Mouse (Mus musculus): ENCODE measurements at regions not wholly inside any gene's neighbourhood (a gene's known extent, or its start where the extent isn't known, plus 50 kb on each side); places are given as distances from the start of the nearest gene placed in this dataset.

DNA sequence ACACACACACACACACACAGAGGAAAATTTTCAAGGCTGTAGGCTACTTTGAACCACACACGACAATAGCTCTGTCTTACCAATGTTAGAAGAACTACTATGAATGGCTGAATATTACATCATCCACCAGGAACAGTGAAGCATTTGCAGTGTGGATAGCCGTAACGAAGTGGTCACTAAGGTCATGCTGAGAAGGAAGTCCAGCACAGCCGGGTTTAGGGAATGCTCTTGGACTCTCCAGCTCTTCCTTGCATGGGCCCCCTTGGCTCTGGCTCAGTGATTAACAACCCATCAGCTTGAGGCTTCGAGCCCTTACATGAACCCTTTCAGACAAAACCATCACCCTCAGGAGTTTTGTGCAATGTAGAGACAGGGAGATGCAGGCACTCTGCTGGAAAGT lies 245.3 kb downstream of the Adamts20 start:
- no peak for ATAC-seq (replicated peaks; ENCODE audit: low FRiP score, low TSS enrichment, poor library complexity, severe bottlenecking)

DNA sequence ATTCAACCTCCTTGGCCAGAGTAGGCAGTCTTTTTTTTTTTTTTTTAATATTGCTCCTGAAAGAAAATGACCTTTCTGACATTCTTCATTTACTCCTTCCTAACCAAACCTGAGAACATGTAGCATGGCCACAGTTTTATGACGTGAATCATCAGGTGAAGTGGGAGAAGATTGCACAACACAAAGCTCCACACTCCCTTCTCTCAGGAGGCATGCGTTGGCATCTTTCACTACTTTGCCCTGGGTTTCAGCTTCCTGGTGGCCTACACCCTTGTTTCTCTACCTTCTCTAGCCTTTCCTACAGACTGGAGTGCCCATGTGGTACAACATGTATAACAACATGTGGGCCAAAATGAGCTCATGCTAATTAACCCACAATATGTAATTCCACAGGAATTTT lies 248.5 kb downstream of the Adamts20 start:
- ATAC-seq (replicated peaks; ENCODE audit: low FRiP score, low TSS enrichment, poor library complexity, severe bottlenecking): no peak

GRCm38 (mm10) chr15:94214440-94214839 lies 250.8 kb downstream of the Adamts20 start:
- peak; percentile 81 for ATAC-seq (replicated peaks; ENCODE audit: low FRiP score, low TSS enrichment, poor library complexity, severe bottlenecking)

- 0 out of 2 replicates have a peak, but pooled peaks have one; percentile 52 for ATAC-seq (replicated peaks; ENCODE audit: low FRiP score, low TSS enrichment, poor library complexity, severe bottlenecking)
Observed at GRCm38 (mm10) chr15:94213393-94213792, 251.8 kb downstream of the Adamts20 start.

DNA sequence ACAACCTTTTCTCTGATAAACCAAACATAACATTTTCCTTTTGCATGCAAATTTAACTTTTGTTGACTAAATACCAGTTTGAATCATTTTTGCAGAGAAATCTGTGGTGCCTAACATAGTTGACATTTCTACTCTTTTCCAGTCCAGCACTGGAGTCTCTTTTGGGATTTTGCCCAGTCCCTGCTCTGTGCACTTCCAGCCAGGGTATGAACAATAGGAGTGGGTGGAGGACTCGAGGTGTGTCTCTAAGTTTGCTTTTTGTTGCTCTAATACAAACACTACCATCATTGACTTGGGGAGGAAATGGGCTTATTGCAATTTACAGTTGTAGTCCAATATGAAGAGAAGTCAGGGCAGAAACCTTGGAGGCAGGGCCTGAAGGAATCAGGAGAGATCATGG lies 256.7 kb downstream of the Adamts20 start:
- ATAC-seq (replicated peaks; ENCODE audit: low FRiP score, low TSS enrichment, poor library complexity, severe bottlenecking): no peak

DNA sequence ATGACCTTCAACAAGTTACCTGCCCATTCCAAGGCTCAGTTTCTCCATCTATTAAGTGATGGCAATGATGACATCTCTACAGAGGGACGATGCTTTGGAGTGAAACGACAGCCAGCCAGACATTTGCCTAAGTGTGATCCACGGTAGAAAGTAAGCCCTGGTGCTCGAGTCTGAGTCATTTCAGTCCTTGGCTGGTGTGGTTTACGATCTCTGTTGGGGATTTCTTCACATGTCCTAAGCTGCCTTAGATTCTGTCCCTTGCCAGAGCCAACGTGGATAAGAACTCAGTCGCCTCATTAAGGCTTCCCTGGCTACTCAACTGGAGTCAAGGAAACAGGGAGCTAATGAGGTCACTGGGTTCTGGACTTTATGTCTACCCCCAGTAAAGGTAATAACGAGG lies 258.8 kb downstream of the Adamts20 start:
- no peak for ATAC-seq (replicated peaks; ENCODE audit: low FRiP score, low TSS enrichment, poor library complexity, severe bottlenecking)

GRCm38 (mm10) chr15:94205309-94205893 lies 259.8 kb downstream of the Adamts20 start:
- no peak for ATAC-seq (replicated peaks; ENCODE audit: low FRiP score, low TSS enrichment, poor library complexity, severe bottlenecking)

GRCm38 (mm10) chr15:94190081-94190488 lies 275.1 kb downstream of the Adamts20 start:
- no peak for ATAC-seq (replicated peaks; ENCODE audit: low FRiP score, low TSS enrichment, poor library complexity, severe bottlenecking)

- ATAC-seq (replicated peaks; ENCODE audit: low FRiP score, low TSS enrichment, poor library complexity, severe bottlenecking): no peak
Observed at GRCm38 (mm10) chr15:94187588-94187987, 277.6 kb downstream of the Adamts20 start.

- no peak for ATAC-seq (replicated peaks; ENCODE audit: low FRiP score, low TSS enrichment, poor library complexity, severe bottlenecking)
Observed at GRCm38 (mm10) chr15:94183663-94184375, 281.4 kb downstream of the Adamts20 start.

DNA sequence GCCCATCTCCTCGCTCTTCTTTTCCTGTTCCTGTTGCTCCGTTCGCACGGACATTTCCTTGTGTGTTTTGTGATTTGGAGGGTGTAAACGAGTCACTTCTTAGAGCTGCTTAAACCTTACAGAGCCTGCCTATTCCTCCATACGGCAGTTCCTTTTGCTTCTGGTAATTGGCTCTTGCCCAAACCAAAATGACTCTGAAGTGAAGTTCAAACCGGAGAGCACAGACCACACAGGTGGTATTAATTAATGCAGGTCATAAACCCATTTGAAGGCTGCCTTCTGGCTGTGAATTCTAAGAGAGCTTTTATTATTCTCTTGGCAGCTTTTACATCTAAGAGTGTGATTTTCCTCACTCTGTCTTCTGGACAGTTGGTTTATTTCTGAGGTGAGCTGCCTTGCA lies 291.1 kb downstream of the Adamts20 start:
- ATAC-seq (replicated peaks; ENCODE audit: low FRiP score, low TSS enrichment, poor library complexity, severe bottlenecking): no peak

- no peak for ATAC-seq (replicated peaks; ENCODE audit: low FRiP score, low TSS enrichment, poor library complexity, severe bottlenecking)
Observed at GRCm38 (mm10) chr15:94160806-94161205, 304.4 kb downstream of the Adamts20 start.

DNA sequence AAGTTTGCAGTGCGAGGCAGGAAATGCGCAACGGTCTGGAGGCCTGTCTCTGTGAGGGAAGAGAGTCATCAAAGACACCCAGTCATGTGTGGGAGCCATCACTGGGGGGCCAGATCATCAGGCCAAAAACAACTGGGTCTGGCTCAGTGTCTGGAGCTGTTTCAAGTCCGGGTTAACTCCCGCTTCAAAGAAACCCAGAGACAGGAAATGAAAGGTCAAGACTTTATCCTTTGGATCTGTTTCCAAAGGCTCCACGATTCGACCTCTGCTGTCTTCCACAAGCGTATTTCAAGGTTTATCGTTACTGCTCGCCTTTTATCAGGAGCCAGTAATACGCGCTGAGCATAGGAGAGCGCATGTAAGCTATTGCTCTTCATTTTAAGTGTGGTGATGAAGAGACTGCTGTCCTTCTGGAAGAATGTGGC lies 325.7 kb downstream of the Adamts20 start:
- ATAC-seq (replicated peaks; ENCODE audit: low FRiP score, low TSS enrichment, poor library complexity, severe bottlenecking): no peak

DNA sequence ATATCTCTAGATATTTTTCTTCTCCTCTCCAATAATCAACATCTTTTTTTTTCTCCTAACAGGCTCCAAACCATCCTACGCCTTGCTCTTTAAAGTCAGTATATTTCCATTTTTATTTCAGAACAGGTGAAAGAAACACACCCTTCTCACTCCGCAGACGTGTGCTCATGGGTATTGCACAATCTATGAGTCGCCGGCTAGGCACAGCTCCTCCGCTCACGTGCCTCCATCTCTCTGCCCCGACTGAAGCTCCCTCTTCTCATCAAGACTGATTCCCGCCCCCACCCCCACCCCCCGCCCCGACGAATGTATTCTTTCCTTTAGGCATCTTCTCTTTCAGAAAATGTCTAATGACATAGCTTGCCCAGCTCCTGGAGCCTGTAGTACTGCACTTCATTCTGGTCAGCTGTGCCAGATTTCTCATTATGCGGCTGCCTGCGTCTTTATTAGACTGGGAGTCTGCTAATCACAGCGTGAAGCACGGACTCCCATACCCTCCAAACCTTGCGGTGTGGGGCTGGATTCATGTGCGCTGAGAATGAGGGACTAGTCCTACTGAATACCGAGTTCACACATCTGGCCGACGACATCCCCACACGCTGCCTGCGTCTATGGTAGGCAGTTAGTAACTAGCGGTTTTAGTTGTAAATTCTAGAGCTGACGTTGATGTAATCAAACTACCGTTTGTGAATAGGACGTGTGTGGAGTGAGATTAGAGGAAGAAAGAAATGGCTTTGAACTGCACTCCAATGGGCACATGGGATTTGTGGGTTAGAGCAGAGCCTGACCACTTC lies 327.9 kb downstream of the Adamts20 start:
- peak; percentile 59 for ATAC-seq (replicated peaks; ENCODE audit: low FRiP score, low TSS enrichment, poor library complexity, severe bottlenecking)

- ATAC-seq (replicated peaks; ENCODE audit: low FRiP score, low TSS enrichment, poor library complexity, severe bottlenecking): no peak
Observed at GRCm38 (mm10) chr15:94112801-94113200, 352.4 kb downstream of the Adamts20 start.

- ATAC-seq (replicated peaks; ENCODE audit: low FRiP score, low TSS enrichment, poor library complexity, severe bottlenecking): no peak
Observed at GRCm38 (mm10) chr15:94107186-94107716, 358.0 kb downstream of the Adamts20 start.

GRCm38 (mm10) chr15:94090644-94091043 lies 374.6 kb downstream of the Adamts20 start:
- ATAC-seq (replicated peaks; ENCODE audit: low FRiP score, low TSS enrichment, poor library complexity, severe bottlenecking): no peak

DNA sequence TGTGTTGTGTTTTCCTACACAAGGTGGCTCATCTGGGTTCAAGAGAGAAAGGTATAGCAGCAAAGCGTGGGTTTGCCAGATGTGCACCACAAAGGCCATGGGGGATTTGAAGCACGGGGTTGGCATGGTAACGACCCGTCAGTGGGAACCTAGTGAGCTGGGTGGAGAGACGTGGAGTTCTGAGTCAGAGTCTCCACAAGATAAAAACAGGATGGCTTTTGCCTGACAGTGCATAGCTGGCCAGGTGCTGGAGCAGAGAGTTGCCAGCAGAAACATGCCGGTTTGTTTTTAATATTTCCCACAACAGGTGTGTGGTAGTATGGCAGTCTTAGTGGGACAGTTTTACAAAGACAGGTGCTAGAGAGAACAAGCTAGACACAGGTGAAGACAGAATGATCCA lies 375.4 kb downstream of the Adamts20 start:
- ATAC-seq (replicated peaks; ENCODE audit: low FRiP score, low TSS enrichment, poor library complexity, severe bottlenecking): no peak

GRCm38 (mm10) chr15:94082369-94082768 lies 382.8 kb downstream of the Adamts20 start:
- no peak for ATAC-seq (replicated peaks; ENCODE audit: low FRiP score, low TSS enrichment, poor library complexity, severe bottlenecking)

DNA sequence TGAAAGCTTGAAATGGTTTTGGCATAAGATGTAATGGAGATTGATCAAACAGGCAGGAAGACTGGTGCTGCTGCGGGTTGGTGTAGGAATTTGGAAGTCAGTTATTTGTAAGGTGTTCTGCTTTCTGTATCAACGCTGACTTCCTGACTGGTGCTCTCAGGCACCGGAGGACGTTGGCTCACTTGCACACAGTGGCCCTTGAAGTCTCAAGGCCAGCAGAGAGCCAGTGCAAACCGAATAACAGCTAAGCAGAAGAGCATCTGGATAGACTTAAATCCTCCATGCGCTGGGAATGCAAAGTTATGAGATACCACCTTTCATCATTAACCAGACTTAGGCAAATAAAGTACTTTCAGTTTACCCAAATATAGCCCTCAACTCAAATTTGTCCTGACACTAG lies 388.2 kb downstream of the Adamts20 start:
- no peak for ATAC-seq (replicated peaks; ENCODE audit: low FRiP score, low TSS enrichment, poor library complexity, severe bottlenecking)
